Mouse (Mus musculus): ENCODE measurements at regions not wholly inside any gene's neighbourhood (a gene's known extent, or its start where the extent isn't known, plus 50 kb on each side); places are given as distances from the start of the nearest gene placed in this dataset.

DNA sequence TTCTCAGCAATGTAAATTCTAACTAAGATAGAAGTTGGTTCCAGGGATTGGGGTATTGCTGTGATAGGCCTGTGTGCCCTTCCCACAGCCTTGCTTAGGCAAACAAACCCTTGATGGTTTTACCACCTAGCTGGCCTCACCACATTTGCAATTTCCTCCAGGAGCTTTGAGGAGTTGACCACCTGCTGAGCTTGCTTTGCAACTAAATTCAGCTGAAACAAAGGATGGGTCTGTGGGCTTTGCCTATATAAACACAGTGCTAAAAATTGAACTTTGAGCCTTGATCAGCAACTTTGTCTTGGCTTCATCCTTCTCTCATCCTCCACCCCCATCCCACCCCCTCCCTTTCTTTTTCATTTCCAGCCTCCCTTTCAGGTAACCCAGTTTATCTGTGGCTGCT, 148.9 kb downstream of the Teddm3 start:
- DNase-seq (ENCODE audit: low spot score) (no peak), ATAC-seq (ENCODE audit: insufficient read depth, low read depth) (no peak)
- Histone ChIP-seq H3K9me3 (replicated peaks; ENCODE audit: control insufficient read depth, low read length) (peaks cover 6% of the 10 kb centered on the region; the same call in 1 of the 2 replicates), H3K4me2 (ENCODE audit: low read depth, low read length) (no peak overlapping the region), H3K4me3 (ENCODE audit: low read depth, low read length) (no peak overlapping the region), H3K4me1 (ENCODE audit: control insufficient read depth, insufficient read depth) (no peaks in the 10 kb centered on the region), H3K27me3 (ENCODE audit: control insufficient read depth, insufficient read depth, low read length) (no peaks in the 10 kb centered on the region), H3K9ac (replicated peaks; ENCODE audit: low read depth, low read length) (no peak overlapping the region), H3K27ac (ENCODE audit: low read depth) (no peak overlapping the region), H3K36me3 (replicated peaks; ENCODE audit: control insufficient read depth, insufficient read depth, low read length) (no peaks in the 10 kb centered on the region)
- TF ChIP-seq CTCF (IDR thresholded peaks at IDR 0.05; ENCODE audit: low read depth) (no peak), EP300 (IDR thresholded peaks at IDR 0.05; ENCODE audit: low read depth) (no peak)

DNA sequence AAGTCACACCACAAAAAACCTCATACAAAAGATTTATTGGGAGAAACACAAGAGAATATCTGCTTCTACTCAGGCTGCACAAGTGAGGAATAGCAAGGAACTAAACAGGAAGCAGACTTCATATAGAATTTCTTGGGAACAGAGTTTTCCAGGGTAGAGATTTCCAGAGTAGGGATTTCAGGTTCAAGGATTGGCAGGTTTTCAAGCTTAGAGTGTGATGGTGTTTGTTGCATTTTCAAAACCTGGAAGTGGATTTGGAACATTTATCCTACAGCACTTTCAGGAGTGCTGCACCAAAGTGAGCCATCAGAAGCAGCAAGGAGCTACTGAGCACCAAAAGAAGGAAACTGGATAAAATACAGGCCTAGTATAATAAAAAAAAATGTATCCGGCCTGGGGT, 152.7 kb downstream of the Teddm3 start:
- H3K4me2 ChIP-seq (ENCODE audit: low read depth, low read length) = no peak overlapping the region
- WGBS = 78% methylated on average over 1 of the region's 1 CpGs
- TF ChIP-seq CTCF (IDR thresholded peaks at IDR 0.05; ENCODE audit: low read depth) = no peak
- TF ChIP-seq EP300 (IDR thresholded peaks at IDR 0.05; ENCODE audit: low read depth) = no peak
- ATAC-seq (ENCODE audit: insufficient read depth, low read depth) (no peak), DNase-seq (ENCODE audit: low spot score) (no peak)
- no peaks in the 10 kb centered on the region for H3K4me1 ChIP-seq (ENCODE audit: control insufficient read depth, insufficient read depth)
- no peak overlapping the region for H3K4me3 ChIP-seq (ENCODE audit: low read depth, low read length)
- peaks cover 6% of the 10 kb centered on the region; the same call in 1 of the 2 replicates for H3K9me3 ChIP-seq (replicated peaks; ENCODE audit: control insufficient read depth, low read length)
- no peaks in the 10 kb centered on the region for H3K36me3 ChIP-seq (replicated peaks; ENCODE audit: control insufficient read depth, insufficient read depth, low read length)
- no peak overlapping the region for H3K27ac ChIP-seq (ENCODE audit: low read depth)
- H3K27me3 ChIP-seq (ENCODE audit: control insufficient read depth, insufficient read depth, low read length) = no peaks in the 10 kb centered on the region
- no peak overlapping the region for H3K9ac ChIP-seq (replicated peaks; ENCODE audit: low read depth, low read length)

DNA sequence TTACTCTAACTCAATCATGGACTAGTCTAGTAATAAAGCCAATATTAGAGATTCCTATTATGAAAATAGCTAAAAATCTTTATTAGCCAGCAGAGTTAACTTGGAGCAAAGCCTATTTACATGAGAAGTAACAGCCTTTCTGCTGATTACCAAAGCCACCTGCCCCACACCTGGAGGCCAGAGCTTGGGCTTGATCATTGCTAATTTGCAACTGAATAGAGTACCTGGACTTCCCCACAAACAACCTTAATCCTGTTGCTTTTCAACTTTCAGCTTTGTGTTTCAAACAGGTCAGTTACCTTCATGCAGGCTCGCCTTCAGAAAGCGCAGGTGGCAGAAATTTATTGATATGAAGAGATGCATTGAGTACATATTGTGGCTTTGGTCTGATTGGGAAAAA, 163.3 kb downstream of the Teddm3 start:
- no peaks in the 10 kb centered on the region for H3K36me3 ChIP-seq (replicated peaks; ENCODE audit: control insufficient read depth, insufficient read depth, low read length)
- H3K27ac ChIP-seq (ENCODE audit: low read depth) = no peak overlapping the region
- H3K9ac ChIP-seq (replicated peaks; ENCODE audit: low read depth, low read length) = no peak overlapping the region
- WGBS = 78% methylated on average over 2 of the region's 2 CpGs
- no peak overlapping the region for H3K4me3 ChIP-seq (ENCODE audit: low read depth, low read length)
- no peak overlapping the region for H3K4me2 ChIP-seq (ENCODE audit: low read depth, low read length)
- DNase-seq (ENCODE audit: low spot score) = no peak
- H3K27me3 ChIP-seq (ENCODE audit: control insufficient read depth, insufficient read depth, low read length) = no peaks in the 10 kb centered on the region
- no peaks in the 10 kb centered on the region; the same call in none of the 2 replicates for H3K9me3 ChIP-seq (replicated peaks; ENCODE audit: control insufficient read depth, low read length)
- ATAC-seq (ENCODE audit: insufficient read depth, low read depth) = no peak
- TF ChIP-seq CTCF (IDR thresholded peaks at IDR 0.05; ENCODE audit: low read depth) (no peak), EP300 (IDR thresholded peaks at IDR 0.05; ENCODE audit: low read depth) (no peak)
- no peaks in the 10 kb centered on the region for H3K4me1 ChIP-seq (ENCODE audit: control insufficient read depth, insufficient read depth)

DNA sequence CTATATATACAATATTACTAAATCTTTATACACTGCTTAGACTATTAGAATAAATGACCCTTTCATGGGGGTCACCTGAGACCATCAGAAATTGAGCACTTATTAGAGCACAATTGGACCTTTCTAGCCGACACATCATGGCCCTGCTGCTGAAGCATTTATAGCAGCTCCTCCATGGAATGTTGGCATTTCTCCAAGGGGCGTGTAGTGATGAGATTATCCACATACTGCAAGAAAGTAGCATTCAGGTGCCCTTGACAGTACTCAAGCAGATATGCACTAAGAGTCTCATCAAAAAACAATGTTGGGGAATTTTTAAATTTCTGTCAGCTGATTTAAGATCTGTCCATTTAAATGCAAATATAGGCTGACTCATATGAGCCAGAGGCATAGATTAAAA, 178.4 kb downstream of the Teddm3 start:
- 9% methylated on average over 2 of the region's 2 CpGs for WGBS
- Histone ChIP-seq H3K36me3 (replicated peaks; ENCODE audit: control insufficient read depth, insufficient read depth, low read length) (no peaks in the 10 kb centered on the region), H3K9ac (replicated peaks; ENCODE audit: low read depth, low read length) (no peak overlapping the region), H3K4me3 (ENCODE audit: low read depth, low read length) (no peak overlapping the region), H3K9me3 (replicated peaks; ENCODE audit: control insufficient read depth, low read length) (no peaks in the 10 kb centered on the region), H3K27me3 (ENCODE audit: control insufficient read depth, insufficient read depth, low read length) (no peaks in the 10 kb centered on the region), H3K27ac (ENCODE audit: low read depth) (no peak overlapping the region), H3K4me2 (ENCODE audit: low read depth, low read length) (no peak overlapping the region), H3K4me1 (ENCODE audit: control insufficient read depth, insufficient read depth) (peaks cover 9% of the 10 kb centered on the region; the same call in 1 of the 2 replicates)
- ATAC-seq (ENCODE audit: insufficient read depth, low read depth) = peak; percentile 66
- TF ChIP-seq CTCF (IDR thresholded peaks at IDR 0.05; ENCODE audit: low read depth) = no peak
- no peak for TF ChIP-seq EP300 (IDR thresholded peaks at IDR 0.05; ENCODE audit: low read depth)
- peak; percentile 40 for DNase-seq (ENCODE audit: low spot score)

DNA sequence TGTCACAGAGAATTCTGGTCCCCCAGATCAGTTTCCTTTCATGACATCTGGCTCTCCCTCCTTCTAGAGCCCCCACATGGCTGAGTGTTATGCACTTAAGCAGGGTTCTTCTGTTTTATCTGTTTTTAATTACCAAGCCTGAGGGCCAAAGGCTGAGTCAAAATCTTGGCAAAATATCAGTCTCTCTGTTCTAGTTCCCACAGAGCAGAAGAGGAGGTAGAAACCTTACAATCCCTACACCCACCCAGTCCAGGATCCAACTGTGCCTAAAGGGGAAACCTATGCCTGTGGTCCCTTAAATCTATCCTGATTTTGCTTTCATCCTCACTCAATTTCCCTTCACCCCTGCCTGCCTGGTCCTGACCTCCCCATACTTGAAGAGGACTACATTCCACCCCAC, 181.4 kb downstream of the Teddm3 start:
- H3K4me2 ChIP-seq (ENCODE audit: low read depth, low read length) = no peak overlapping the region
- H3K27ac ChIP-seq (ENCODE audit: low read depth) = no peak overlapping the region
- no peaks in the 10 kb centered on the region for H3K27me3 ChIP-seq (ENCODE audit: control insufficient read depth, insufficient read depth, low read length)
- H3K4me3 ChIP-seq (ENCODE audit: low read depth, low read length) = no peak overlapping the region
- H3K9me3 ChIP-seq (replicated peaks; ENCODE audit: control insufficient read depth, low read length) = no peaks in the 10 kb centered on the region
- H3K4me1 ChIP-seq (ENCODE audit: control insufficient read depth, insufficient read depth) = peaks cover 9% of the 10 kb centered on the region; the same call in 1 of the 2 replicates
- TF ChIP-seq EP300 (IDR thresholded peaks at IDR 0.05; ENCODE audit: low read depth) (no peak), CTCF (IDR thresholded peaks at IDR 0.05; ENCODE audit: low read depth) (no peak)
- DNase-seq (ENCODE audit: low spot score) (no peak), ATAC-seq (ENCODE audit: insufficient read depth, low read depth) (no peak)
- no peaks in the 10 kb centered on the region for H3K36me3 ChIP-seq (replicated peaks; ENCODE audit: control insufficient read depth, insufficient read depth, low read length)
- H3K9ac ChIP-seq (replicated peaks; ENCODE audit: low read depth, low read length) = no peak overlapping the region

DNA sequence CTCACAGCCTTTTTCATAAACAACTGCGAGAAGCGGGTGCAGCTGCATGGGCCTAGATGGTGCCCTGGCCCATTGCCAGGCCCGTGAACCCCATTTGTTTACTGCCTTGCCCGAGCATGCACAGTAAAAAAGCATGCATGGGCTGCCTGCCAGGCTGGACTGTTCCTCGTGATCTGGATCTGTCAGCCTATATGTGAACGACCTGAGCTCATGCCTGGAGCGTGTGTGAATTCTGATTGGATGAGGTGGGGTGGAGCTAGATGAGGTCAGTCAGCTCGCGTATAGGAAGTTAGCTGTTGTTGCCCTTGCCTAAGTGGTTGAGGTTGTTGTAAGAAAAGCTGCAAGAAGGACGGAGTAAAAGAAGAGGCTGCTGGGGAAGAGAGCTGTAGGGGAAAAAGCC, 194.9 kb downstream of the Teddm3 start:
- no peaks in the 10 kb centered on the region for H3K9me3 ChIP-seq (replicated peaks; ENCODE audit: control insufficient read depth, low read length)
- peak overlapping the region; percentile 51; the same call in 1 of the 2 replicates for H3K27ac ChIP-seq (ENCODE audit: low read depth)
- H3K36me3 ChIP-seq (replicated peaks; ENCODE audit: control insufficient read depth, insufficient read depth, low read length) = no peaks in the 10 kb centered on the region
- no peak for TF ChIP-seq CTCF (IDR thresholded peaks at IDR 0.05; ENCODE audit: low read depth)
- TF ChIP-seq EP300 (IDR thresholded peaks at IDR 0.05; ENCODE audit: low read depth) = no peak
- H3K9ac ChIP-seq (replicated peaks; ENCODE audit: low read depth, low read length) = no peak overlapping the region
- H3K4me2 ChIP-seq (ENCODE audit: low read depth, low read length) = no peak overlapping the region
- H3K4me1 ChIP-seq (ENCODE audit: control insufficient read depth, insufficient read depth) = 0 out of 2 replicates have a peak, but pooled peaks cover 4% of the 10 kb centered on the region
- H3K4me3 ChIP-seq (ENCODE audit: low read depth, low read length) = no peak overlapping the region
- DNase-seq (ENCODE audit: low spot score) (no peak), ATAC-seq (ENCODE audit: insufficient read depth, low read depth) (peak; percentile 66)
- WGBS = 41% methylated on average over 10 of the region's 10 CpGs
- H3K27me3 ChIP-seq (ENCODE audit: control insufficient read depth, insufficient read depth, low read length) = no peaks in the 10 kb centered on the region

All from heart, postnatal 0 days (tissue).